12 mouse cellular contexts compared by ENCODE assay signal in genomic region chr4:12781969-12782904, GRCm38 (mm10).
A peak's percentile ranks its signal among the peaks of the same experiment; 100 is the strongest.
DNase-seq lines count a peak whose midpoint lies in the region; ATAC-seq and TF ChIP-seq lines count a peak whose summit lies in the region.
"Had no signal": no experiment of that assay in that cellular context is flagged by ENCODE, and none has a peak within 500 bp of the region (broad histone marks: within the 10 kb centered on the region; RNA-seq: fewer than 3 reads in every experiment).

No protein-coding gene starts in this region.

- H3K9me3 ChIP-seq in kidney, embryonic 16.5 days (ENCODE audit: low read length): no peaks in the 10 kb centered on the region
- H3K9me3 ChIP-seq in heart, embryonic 10.5 days: no peaks in the 10 kb centered on the region
- no peaks in the 10 kb centered on the region for H3K9me3 ChIP-seq in intestine, embryonic 15.5 days
- H3K9me3 ChIP-seq: embryonic facial prominence, embryonic 12.5 days had no signal

- no peak for ATAC-seq in kidney, embryonic 16.5 days (ENCODE audit: low FRiP score, low TSS enrichment)
- ATAC-seq in intestine, embryonic 15.5 days: peak; percentile 47
- ATAC-seq: forebrain, embryonic 16.5 days had no signal

- H3K4me1 ChIP-seq in kidney, embryonic 16.5 days (ENCODE audit: insufficient read depth, low read length): no peaks in the 10 kb centered on the region
- peaks cover 6% of the 10 kb centered on the region; the same call in 1 of the 2 replicates for H3K4me1 ChIP-seq in heart, embryonic 10.5 days
- H3K4me1 ChIP-seq in intestine, embryonic 15.5 days (replicated peaks): no peaks in the 10 kb centered on the region

- H3K36me3 ChIP-seq in kidney, embryonic 16.5 days (ENCODE audit: insufficient read depth, low read length): no peaks in the 10 kb centered on the region
- H3K36me3 ChIP-seq in heart, embryonic 10.5 days: no peaks in the 10 kb centered on the region
- H3K36me3 ChIP-seq in intestine, embryonic 15.5 days: no peaks in the 10 kb centered on the region
- H3K36me3 ChIP-seq: embryonic facial prominence, embryonic 12.5 days had no signal

- no peak overlapping the region for H3K27ac ChIP-seq in kidney, embryonic 16.5 days (ENCODE audit: low read length)
- H3K27ac ChIP-seq in heart, embryonic 10.5 days: no peak overlapping the region
- H3K27ac ChIP-seq in intestine, embryonic 15.5 days: peak overlapping the region; percentile 56
- H3K27ac ChIP-seq in left cerebral cortex, adult 2 months: no peak overlapping the region
- H3K27ac ChIP-seq: embryonic facial prominence, embryonic 12.5 days had no signal

- H3K9ac ChIP-seq in kidney, embryonic 16.5 days (replicated peaks; ENCODE audit: low read length): no peak overlapping the region
- no peak overlapping the region for H3K9ac ChIP-seq in intestine, embryonic 15.5 days
- H3K9ac ChIP-seq: embryonic facial prominence, embryonic 12.5 days had no signal

- no peaks in the 10 kb centered on the region for H3K27me3 ChIP-seq in kidney, embryonic 16.5 days (ENCODE audit: insufficient read depth, low read length)
- no peaks in the 10 kb centered on the region for H3K27me3 ChIP-seq in heart, embryonic 10.5 days (ENCODE audit: insufficient read depth, poor library complexity, severe bottlenecking)
- H3K27me3 ChIP-seq in intestine, embryonic 15.5 days (replicated peaks): no peaks in the 10 kb centered on the region
- H3K27me3 ChIP-seq: embryonic facial prominence, embryonic 12.5 days had no signal

- WGBS in kidney, embryonic 16.5 days: 69% methylated on average over 10 of the region's 10 CpGs
- WGBS in heart, embryonic 10.5 days: 51% methylated on average over 10 of the region's 10 CpGs
- 42% methylated on average over 10 of the region's 10 CpGs for WGBS in intestine, embryonic 15.5 days

- H3K4me2 ChIP-seq in kidney, embryonic 16.5 days (replicated peaks; ENCODE audit: low read depth, low read length): no peak overlapping the region
- no peak overlapping the region for H3K4me2 ChIP-seq in intestine, embryonic 15.5 days (replicated peaks)
- H3K4me2 ChIP-seq: embryonic facial prominence, embryonic 12.5 days had no signal

- H3K4me3 ChIP-seq in kidney, embryonic 16.5 days (ENCODE audit: low read length): no peak overlapping the region
- no peak overlapping the region for H3K4me3 ChIP-seq in heart, embryonic 10.5 days
- H3K4me3 ChIP-seq in intestine, embryonic 15.5 days (replicated peaks): no peak overlapping the region
- H3K4me3 ChIP-seq in left cerebral cortex, adult 2 months: no peak overlapping the region
- H3K4me3 ChIP-seq: embryonic facial prominence, embryonic 12.5 days had no signal

- peak; percentile 7 for DNase-seq in kidney, adult 11 months
- peak; percentile 2 for DNase-seq in NIH3T3 (ENCODE audit: low read depth)
- peak; percentile 75 for DNase-seq in heart, embryonic 10.5 days (ENCODE audit: low spot score)
- no peak for DNase-seq in left cerebral cortex, adult 2 months (ENCODE audit: extremely low spot score in 1 of 2, low spot score in 2 of 2)
- no peak for DNase-seq in thymus, postnatal 36 days
- DNase-seq: adrenal gland, postnatal 25 days; cerebellum, adult 2 months; thymus, adult 2 months had no signal

- intact Hi-C loops in left cerebral cortex, adult 2 months (cut with DNase I): no loop called here

- no peak for TF ChIP-seq CTCF in left cerebral cortex, adult 2 months (IDR thresholded peaks at IDR 0.05)

Comparison
In these comparisons a context has a peak if more than half of its experiments do, and no peak if none do; other contexts are left out.
1. DNase-seq: peak in kidney, adult 11 months (single experiment), NIH3T3 (single experiment) and heart, embryonic 10.5 days (single experiment); none in left cerebral cortex, adult 2 months (0 of 2) and thymus, postnatal 36 days (0 of 2).